Mouse (Mus musculus) hindbrain, embryonic 15.5 days (tissue): ENCODE measurements around the gene Lrmda. TPM values are rescaled to one million over a fixed set of nuclear protein-coding genes. Genes with fewer than 3 reads are reported as not detected.

Experiments used
- ATAC-seq: fragments of 200-750 bp; cut with Nextera tagmentation; 2 replicates; pipeline ENCODE4 v1.8.0; 2017; ENCODE audit warnings: low read depth, moderate number of reproducible peaks, moderate TSS enrichment; ENCODE audit not compliant: low FRiP score
- H3K27ac ChIP-seq: fragments of 300-500 bp; sonication (generic); replicated peaks from 2 replicates; pipeline ENCODE4 v1.5.1; 2015; ENCODE audit warnings: mild to moderate bottlenecking, inconsistent platforms
- H3K27me3 ChIP-seq: fragments of 300-500 bp; sonication (generic); 2 replicates; pipeline ENCODE4 v1.6.1; 2015; ENCODE audit warnings: control low read depth, inconsistent platforms
- H3K36me3 ChIP-seq: fragments of 300-500 bp; sonication (generic); 2 replicates; pipeline ENCODE4 v1.6.1; 2015; ENCODE audit warnings: control low read depth, inconsistent platforms
- H3K4me1 ChIP-seq: fragments of 300-500 bp; sonication (generic); replicated peaks from 2 replicates; pipeline ENCODE4 v1.6.1; 2015; ENCODE audit warnings: control low read depth, inconsistent platforms
- H3K4me2 ChIP-seq: fragments of 300-500 bp; sonication (generic); 2 replicates; pipeline ENCODE4 v1.6.1; 2015; ENCODE audit warnings: moderate library complexity, mild to moderate bottlenecking, inconsistent platforms
- H3K4me3 ChIP-seq: fragments of 300-500 bp; sonication (generic); 2 replicates; pipeline ENCODE4 v1.5.1; 2015; ENCODE audit warnings: mild to moderate bottlenecking, inconsistent platforms
- H3K9ac ChIP-seq: fragments of 300-500 bp; sonication (generic); 2 replicates; pipeline ENCODE4 v1.6.1; 2015; ENCODE audit warnings: inconsistent platforms
- H3K9me3 ChIP-seq: fragments of 300-500 bp; sonication (generic); 2 replicates; pipeline ENCODE4 v1.6.1; 2016; ENCODE audit warnings: control low read depth, inconsistent platforms
- WGBS: fragments of 180-500 bp; shearing (Covaris S2); methylation state at CpG from one replicate; pipeline ENCODE4 v1.1.7; 2015; 5-methylcytosine and 5-hydroxymethylcytosine counted together
- polyA plus RNA-seq: library from polyadenylated mRNA; unstranded; fragments of >200 nt; fragmentation: Nextera tagmentation; extraction: Ambion mirVana; gene quantifications from 2 replicates; pipeline ENCODE4 v1.2.1, GENCODE M21; 2015

Gene Lrmda
- polyA plus RNA-seq, 1 experiment from 2014 or later, result 0.23 TPM

GRCm38 (mm10) chr14:22679705-22680643 is 660.5 kb downstream of the Lrmda start:
- Histone ChIP-seq H3K9ac (no peak overlapping the region), H3K9me3 (no peaks in the 10 kb centered on the region), H3K4me3 (no peak overlapping the region), H3K27ac (peak overlapping the region; percentile 46; the same call in 1 of the 2 replicates), H3K4me1 (peaks cover 22% of the 10 kb centered on the region), H3K4me2 (no peak overlapping the region), H3K36me3 (no peaks in the 10 kb centered on the region), H3K27me3 (0 out of 2 replicates have a peak, but pooled peaks cover 2% of the 10 kb centered on the region)
- WGBS, result 17% methylated on average over 9 of the region's 9 CpGs
- peak; percentile 81 for ATAC-seq

DNA sequence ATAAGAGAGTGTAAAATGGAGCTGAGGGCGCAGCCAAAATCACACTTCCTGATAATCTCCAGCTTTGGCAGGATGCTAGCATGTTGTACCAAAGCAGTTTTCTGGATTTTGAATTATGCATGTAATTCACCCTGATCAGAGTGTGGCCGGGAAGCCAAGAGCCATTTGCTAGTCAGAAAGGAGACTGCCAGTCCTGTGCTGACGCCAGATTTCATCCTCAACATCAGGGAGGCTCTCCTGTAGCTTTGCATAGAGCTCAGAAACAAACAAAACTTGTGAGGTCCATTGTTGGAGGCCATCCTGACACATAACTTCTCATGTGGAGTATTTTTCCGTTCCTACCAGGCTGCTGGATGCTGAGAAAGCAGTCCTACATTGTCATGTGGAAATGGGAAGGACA is 667.4 kb downstream of the Lrmda start:
- ATAC-seq, result no peak
- H3K4me1 ChIP-seq, result no peaks in the 10 kb centered on the region
- no peak overlapping the region for H3K9ac ChIP-seq
- H3K36me3 ChIP-seq, result no peaks in the 10 kb centered on the region
- H3K4me3 ChIP-seq, result no peak overlapping the region
- H3K9me3 ChIP-seq, result no peaks in the 10 kb centered on the region
- H3K27ac ChIP-seq, result no peak overlapping the region
- 53% methylated on average over 4 of the region's 4 CpGs for WGBS
- H3K4me2 ChIP-seq, result no peak overlapping the region
- H3K27me3 ChIP-seq, result no peaks in the 10 kb centered on the region

DNA sequence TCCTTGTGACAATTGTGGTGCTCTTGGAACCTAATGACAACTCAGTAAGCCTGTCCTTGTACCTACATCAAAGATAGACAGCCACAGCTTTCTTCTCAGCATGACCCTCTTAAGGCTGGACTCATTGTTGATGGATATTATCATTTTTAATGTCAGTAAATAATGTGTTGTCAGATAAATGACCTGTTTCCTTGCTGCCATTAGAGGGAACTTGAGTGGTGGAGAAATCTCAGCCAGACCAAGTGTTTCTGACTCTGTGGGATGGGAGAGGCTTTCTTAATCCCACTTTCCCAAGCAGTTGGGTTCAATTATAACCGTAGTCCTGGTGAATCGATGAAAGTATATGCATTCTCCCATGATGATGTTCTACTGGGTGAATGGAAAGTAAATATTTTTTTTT is 668.9 kb downstream of the Lrmda start:
- no peaks in the 10 kb centered on the region for H3K9me3 ChIP-seq
- no peak overlapping the region for H3K9ac ChIP-seq
- no peak overlapping the region for H3K4me2 ChIP-seq
- no peaks in the 10 kb centered on the region for H3K36me3 ChIP-seq
- H3K27ac ChIP-seq, result no peak overlapping the region
- ATAC-seq, result no peak
- H3K27me3 ChIP-seq, result no peaks in the 10 kb centered on the region
- no peak overlapping the region for H3K4me3 ChIP-seq
- WGBS, result 96% methylated on average over 2 of the region's 2 CpGs
- no peaks in the 10 kb centered on the region for H3K4me1 ChIP-seq

- ATAC-seq, result no peak
- Histone ChIP-seq H3K4me1 (0 out of 2 replicates have a peak, but pooled peaks cover 6% of the 10 kb centered on the region), H3K36me3 (no peaks in the 10 kb centered on the region), H3K4me2 (no peak overlapping the region), H3K9me3 (no peaks in the 10 kb centered on the region), H3K9ac (no peak overlapping the region), H3K4me3 (no peak overlapping the region), H3K27ac (no peak overlapping the region), H3K27me3 (no peaks in the 10 kb centered on the region)
- 48% methylated on average over 6 of the region's 6 CpGs for WGBS
Observed at GRCm38 (mm10) chr14:22695448-22695847, 675.9 kb downstream of the Lrmda start.

DNA sequence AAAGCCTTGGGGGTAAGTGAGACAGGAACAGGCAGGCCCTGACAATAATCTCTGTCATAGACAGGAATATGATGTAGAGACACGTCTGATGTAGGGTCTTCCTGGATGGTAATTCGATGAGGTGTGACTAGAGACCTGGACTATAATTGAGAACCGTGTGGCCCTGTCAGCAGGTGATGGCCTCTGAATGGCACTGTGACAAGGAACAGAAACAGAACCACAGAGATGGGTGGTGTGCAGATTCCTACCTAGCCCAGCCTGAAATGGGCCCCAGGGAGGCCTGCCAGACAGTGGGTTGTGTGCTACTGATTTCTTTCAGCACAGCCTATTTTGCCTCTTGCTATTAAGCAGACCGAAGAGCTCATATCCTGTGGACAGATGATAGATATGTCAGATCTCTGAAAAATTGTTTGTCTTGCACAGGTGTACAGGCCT is 676.4 kb downstream of the Lrmda start:
- H3K27ac ChIP-seq, result no peak overlapping the region
- WGBS, result 70% methylated on average over 4 of the region's 4 CpGs

GRCm38 (mm10) chr14:22700236-22700635 is 680.7 kb downstream of the Lrmda start:
- Histone ChIP-seq H3K4me3 (no peak overlapping the region), H3K9ac (no peak overlapping the region), H3K4me2 (no peak overlapping the region), H3K4me1 (0 out of 2 replicates have a peak, but pooled peaks cover 6% of the 10 kb centered on the region), H3K27ac (no peak overlapping the region), H3K36me3 (no peaks in the 10 kb centered on the region), H3K9me3 (no peaks in the 10 kb centered on the region), H3K27me3 (no peaks in the 10 kb centered on the region)
- no peak for ATAC-seq
- 88% methylated on average over 1 of the region's 1 CpGs for WGBS

More for the DNA sequence above, 676.4 kb downstream of the Lrmda start:
- Histone ChIP-seq H3K4me2 (no peak overlapping the region), H3K9ac (no peak overlapping the region), H3K27me3 (no peaks in the 10 kb centered on the region), H3K4me1 (0 out of 2 replicates have a peak, but pooled peaks cover 6% of the 10 kb centered on the region), H3K9me3 (no peaks in the 10 kb centered on the region), H3K36me3 (no peaks in the 10 kb centered on the region), H3K4me3 (no peak overlapping the region)
- no peak for ATAC-seq

GRCm38 (mm10) chr14:22700690-22701089 is 681.2 kb downstream of the Lrmda start:
- Histone ChIP-seq H3K4me1 (0 out of 2 replicates have a peak, but pooled peaks cover 3% of the 10 kb centered on the region), H3K9me3 (no peaks in the 10 kb centered on the region), H3K4me3 (no peak overlapping the region), H3K27ac (no peak overlapping the region), H3K4me2 (no peak overlapping the region), H3K36me3 (no peaks in the 10 kb centered on the region), H3K9ac (no peak overlapping the region), H3K27me3 (no peaks in the 10 kb centered on the region)
- WGBS, result 97% methylated on average over 2 of the region's 2 CpGs
- no peak for ATAC-seq

- Histone ChIP-seq H3K4me2 (no peak overlapping the region), H3K27me3 (no peaks in the 10 kb centered on the region), H3K27ac (no peak overlapping the region), H3K4me1 (peaks cover 6% of the 10 kb centered on the region), H3K36me3 (no peaks in the 10 kb centered on the region), H3K9ac (no peak overlapping the region), H3K9me3 (no peaks in the 10 kb centered on the region), H3K4me3 (no peak overlapping the region)
- 72% methylated on average over 9 of the region's 9 CpGs for WGBS
- ATAC-seq, result no peak
Observed at GRCm38 (mm10) chr14:22707958-22708701, 688.6 kb downstream of the Lrmda start.

DNA sequence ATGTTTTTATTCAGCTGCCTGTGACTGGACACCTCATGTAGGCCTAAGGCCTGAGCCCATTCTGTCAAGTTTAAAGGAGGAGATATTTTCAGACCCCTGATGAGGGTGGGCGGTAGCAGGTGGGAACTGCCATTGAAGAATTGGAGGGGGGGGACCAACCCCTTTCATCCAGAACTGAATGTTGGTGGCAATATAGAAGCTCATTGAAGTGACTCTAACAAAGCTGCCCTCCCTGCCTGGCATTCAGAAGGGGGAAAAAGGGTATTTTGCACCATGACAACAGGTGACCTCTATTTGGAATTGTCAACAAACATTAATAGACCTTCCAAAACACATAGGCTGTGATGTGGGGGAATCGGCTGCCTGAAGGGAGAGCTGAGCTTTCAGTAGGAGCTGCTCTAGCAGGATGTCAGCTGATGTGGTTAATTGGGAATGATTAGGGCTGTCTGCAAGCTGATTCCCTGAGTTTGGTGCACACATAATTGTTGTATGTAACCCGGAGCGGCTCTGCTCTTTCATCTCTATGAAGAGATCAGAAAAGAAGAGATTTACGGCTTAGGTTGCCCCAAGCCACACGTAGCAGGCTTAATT is 690.7 kb downstream of the Lrmda start:
- H3K9me3 ChIP-seq, result no peaks in the 10 kb centered on the region
- H3K4me3 ChIP-seq, result no peak overlapping the region
- ATAC-seq, result 0 out of 2 replicates have a peak, but pooled peaks have one; percentile 48
- H3K36me3 ChIP-seq, result no peaks in the 10 kb centered on the region
- WGBS, result 29% methylated on average over 6 of the region's 6 CpGs
- no peaks in the 10 kb centered on the region for H3K27me3 ChIP-seq
- peaks cover 6% of the 10 kb centered on the region for H3K4me1 ChIP-seq
- H3K9ac ChIP-seq, result no peak overlapping the region
- H3K4me2 ChIP-seq, result no peak overlapping the region
- H3K27ac ChIP-seq, result no peak overlapping the region

GRCm38 (mm10) chr14:22712388-22712787 is 692.9 kb downstream of the Lrmda start:
- Histone ChIP-seq H3K4me1 (peaks cover 6% of the 10 kb centered on the region), H3K27me3 (no peaks in the 10 kb centered on the region), H3K36me3 (no peaks in the 10 kb centered on the region), H3K4me2 (no peak overlapping the region), H3K9ac (no peak overlapping the region), H3K9me3 (no peaks in the 10 kb centered on the region), H3K27ac (no peak overlapping the region), H3K4me3 (no peak overlapping the region)
- no peak for ATAC-seq

DNA sequence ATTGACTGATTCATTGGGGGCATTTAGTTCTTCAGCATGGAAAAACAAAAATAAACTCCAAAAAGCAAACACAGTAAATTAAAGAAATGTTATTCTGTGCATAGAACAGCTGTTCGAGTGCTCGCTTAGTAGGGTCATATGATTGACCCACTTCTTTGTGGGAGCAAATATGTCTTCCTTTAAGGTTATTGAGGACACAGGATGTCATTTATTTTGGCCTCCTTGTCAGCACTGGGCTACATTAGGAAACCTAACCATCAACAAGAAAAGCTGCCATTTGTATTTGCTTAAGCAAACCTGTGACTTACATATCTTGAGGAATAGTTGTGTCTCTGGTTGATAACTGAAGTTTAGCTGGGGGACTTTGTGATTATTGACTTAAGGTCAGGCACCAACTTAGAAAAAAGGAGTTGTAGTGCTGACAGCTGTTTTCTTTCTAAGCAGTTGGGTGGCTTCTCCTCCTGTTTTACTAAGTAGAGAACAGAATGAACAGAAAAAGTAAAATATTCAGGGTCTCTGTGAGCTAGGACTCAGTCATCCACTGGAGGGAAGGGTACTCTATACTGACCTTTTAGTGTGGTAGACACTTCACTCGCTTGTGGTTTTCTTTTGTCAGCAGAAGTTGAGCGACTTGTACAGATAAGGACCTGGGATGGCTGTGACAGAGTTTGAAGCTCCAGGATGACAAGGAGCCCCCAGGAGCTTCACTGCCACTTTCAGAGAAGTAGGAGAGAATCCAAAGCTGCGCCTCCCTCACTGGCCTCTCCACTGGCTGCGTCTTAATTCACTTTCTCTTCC is 696.3 kb downstream of the Lrmda start:
- Histone ChIP-seq H3K27me3 (no peaks in the 10 kb centered on the region), H3K4me2 (no peak overlapping the region), H3K9ac (no peak overlapping the region), H3K27ac (no peak overlapping the region), H3K4me1 (no peaks in the 10 kb centered on the region), H3K9me3 (no peaks in the 10 kb centered on the region), H3K36me3 (no peaks in the 10 kb centered on the region), H3K4me3 (no peak overlapping the region)
- no peak for ATAC-seq
- 88% methylated on average over 6 of the region's 6 CpGs for WGBS
